Mouse (Mus musculus) thymus, adult 18-20 months (tissue): Measurements from ENCODE around the gene Pigt.

Experiments used
- DNase-seq, 2 experiments: peaks; one replicate each; pipeline ENCODE4 v3.0.0; 2022; ENCODE audit warnings: mixed read lengths in 2 of 2

Pigt gene

DNA sequence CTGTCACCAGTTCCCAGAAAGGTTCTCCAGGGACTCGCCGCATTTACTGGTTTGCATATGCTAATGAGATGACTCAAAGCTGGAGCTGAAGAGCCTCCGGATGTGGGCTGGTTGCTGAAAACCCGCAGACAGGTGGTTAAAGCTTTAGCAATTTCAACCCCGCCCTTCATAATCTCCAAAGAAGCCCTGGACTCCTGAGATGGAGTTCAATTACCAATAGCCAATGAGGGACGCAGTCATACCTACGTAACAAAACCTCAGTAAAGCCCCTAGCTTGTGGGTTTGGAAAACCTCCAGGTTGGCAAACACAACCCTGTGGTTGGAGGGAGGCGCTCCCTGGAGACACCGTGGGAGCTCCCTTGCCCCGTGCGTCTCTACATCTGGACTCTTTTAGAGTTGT, 24.5 kb downstream of the Pigt start:
- peak; percentile 17 to 50 for DNase-seq

GRCm38 (mm10) chr2:164522280-164522679, 25.0 kb downstream of the Pigt start:
- no peak for DNase-seq

- no peak for DNase-seq
Observed at GRCm38 (mm10) chr2:164523301-164523773, 26.0 kb downstream of the Pigt start.

- DNase-seq, result no peak
Observed at GRCm38 (mm10) chr2:164528557-164528956, 31.2 kb downstream of the Pigt start.

DNA sequence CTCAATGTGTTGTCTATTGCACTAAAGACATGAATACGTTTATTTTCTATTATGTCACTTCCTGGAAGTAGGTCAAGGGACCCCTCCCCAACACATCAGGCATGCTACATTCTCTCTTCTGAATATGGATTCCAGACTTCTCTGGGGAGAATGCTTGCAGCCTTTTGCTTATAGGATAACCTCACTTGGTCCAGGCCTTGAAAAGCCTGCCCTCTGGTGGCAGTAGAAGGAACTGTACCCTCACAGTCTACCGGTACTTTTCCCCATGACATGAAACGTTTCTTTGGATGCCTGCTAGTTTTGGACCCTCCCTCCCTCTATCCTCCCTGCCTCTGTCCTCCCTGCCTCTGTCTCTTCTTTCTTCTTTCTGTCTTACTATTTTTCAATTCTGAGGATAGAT, 33.8 kb downstream of the Pigt start:
- DNase-seq, result peak; percentile 24 to 27

GRCm38 (mm10) chr2:164534315-164534714, 37.0 kb downstream of the Pigt start:
- DNase-seq, result no peak

GRCm38 (mm10) chr2:164537003-164537402, 39.7 kb downstream of the Pigt start:
- no peak for DNase-seq

- no peak for DNase-seq
Observed at GRCm38 (mm10) chr2:164540652-164541427, 43.5 kb downstream of the Pigt start.

DNA sequence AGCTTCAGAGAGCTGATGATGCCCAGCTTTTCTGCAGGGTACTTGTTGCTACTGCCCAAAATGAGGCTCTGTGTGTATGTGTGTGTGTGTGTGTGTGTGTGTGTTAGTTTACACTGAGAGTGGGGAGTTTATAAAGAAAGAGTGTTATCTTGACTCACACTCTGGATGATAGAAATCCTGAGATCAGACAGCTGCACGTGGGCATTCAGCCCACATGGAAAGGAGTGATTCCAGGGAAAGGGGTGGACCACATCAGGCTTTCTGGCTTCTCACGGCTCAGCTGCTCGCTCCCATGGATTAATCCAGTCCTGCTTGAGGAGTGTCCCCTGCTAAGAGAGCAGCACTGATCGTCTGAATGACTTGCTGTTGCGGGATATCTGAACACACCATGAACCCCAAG, 44.8 kb downstream of the Pigt start:
- no peak for DNase-seq

- DNase-seq, result no peak
Observed at GRCm38 (mm10) chr2:164542598-164542997, 45.3 kb downstream of the Pigt start.

- DNase-seq, result no peak
Observed at GRCm38 (mm10) chr2:164543745-164544144, 46.4 kb downstream of the Pigt start.

DNA sequence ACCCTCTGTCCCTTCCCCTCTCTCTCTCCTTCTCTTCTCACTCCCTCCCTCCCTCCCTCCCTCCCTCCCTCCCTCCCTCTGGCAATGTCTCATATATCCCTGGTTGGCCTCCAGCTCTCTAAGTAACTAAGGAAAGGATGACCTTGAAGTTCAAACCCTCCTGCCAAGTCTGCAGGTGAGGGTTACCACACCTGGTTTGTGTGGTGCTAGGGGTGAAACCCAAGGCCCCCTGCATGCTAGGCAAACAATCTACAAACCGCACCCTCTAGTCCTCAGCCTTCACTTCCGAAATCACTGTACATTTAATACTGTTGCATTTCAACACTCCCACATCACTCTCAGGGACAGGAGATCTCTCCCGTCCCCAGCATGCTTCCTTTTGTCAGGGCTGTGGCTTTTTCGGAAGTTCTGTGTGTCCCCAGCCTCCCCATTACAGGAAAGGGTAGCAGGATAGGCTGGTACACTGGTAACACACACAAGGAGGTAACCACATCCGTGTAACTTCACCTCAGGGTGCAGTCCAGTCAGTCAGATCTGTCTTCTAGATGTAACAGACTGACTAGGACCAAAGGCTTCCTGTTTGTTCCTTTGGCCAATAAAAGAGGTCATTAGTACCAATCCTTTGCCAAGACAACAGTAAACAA, 47.3 kb downstream of the Pigt start:
- no peak for DNase-seq

DNA sequence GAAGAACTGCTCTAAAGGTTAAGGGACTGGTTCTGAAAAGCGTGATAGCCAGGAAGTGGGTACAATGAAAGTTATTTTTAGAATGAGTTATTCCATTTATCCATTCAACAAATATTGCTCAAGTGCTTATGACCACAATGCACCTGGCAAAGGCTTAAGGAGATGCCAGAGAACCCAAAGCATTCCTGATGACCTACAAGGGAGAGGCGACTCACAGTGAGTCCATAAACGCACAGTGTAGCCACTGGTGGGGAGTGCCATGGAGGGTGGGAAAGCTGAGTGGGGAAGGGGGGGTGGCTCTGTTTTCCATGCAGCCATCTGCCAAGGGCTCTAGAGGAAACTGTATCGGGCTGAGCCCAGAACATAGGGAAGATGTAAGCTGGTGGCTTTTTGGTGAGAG, 52.0 kb downstream of the Pigt start:
- DNase-seq, result no peak

GRCm38 (mm10) chr2:164549963-164550894, 52.9 kb downstream of the Pigt start:
- no peak for DNase-seq

- no peak for DNase-seq
Observed at GRCm38 (mm10) chr2:164550895-164551269, 53.6 kb downstream of the Pigt start.

DNA sequence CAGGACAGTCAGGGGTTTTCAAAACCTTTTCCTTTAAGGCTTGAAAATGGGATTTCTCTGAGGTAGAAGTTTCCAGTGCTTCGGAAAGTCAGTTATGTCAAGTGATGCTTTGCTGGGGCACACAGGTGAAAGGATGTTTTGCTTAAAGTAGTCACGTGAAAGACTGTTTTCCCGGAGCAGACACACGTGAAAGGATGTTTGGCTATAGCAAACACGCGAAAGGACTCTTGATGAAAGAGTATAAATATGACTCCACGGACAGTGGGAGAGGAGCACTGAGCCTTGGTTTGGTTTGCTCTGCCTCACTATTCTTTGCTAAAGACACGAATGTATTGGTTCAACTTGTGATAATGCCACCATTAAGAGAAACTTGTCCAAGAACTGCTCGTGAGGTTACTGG, 54.2 kb downstream of the Pigt start:
- no peak for DNase-seq
